ENCODE assay signal across 22 mouse cellular contexts in the genomic region with DNA sequence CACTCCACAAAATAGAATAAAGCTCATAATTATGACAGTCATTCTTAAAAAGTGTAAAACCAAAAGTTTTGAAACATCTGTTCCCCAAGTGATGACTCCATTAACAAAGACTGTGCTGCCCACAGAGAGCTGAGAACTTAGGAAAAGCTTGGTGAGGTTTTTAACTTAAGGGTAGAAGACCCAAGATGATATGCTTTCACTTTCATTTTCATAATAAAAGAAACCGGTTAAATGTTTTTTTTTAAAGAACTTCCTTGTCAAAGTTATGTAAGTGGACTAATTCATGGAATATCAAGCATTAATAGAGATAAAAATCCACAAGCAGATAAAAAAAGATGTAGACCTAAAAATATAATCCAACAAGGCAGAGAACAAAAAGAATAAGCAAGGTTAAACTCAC.
DNase-seq lines count a peak whose midpoint lies in the region; ATAC-seq and TF ChIP-seq lines count a peak whose summit lies in the region.
"Had no signal": no experiment of that assay in that cellular context is flagged by ENCODE, and none has a peak within 500 bp of the region (broad histone marks: within the 10 kb centered on the region; RNA-seq: fewer than 3 reads in every experiment).

No protein-coding gene starts in this region.

- no peaks in the 10 kb centered on the region for H3K36me3 ChIP-seq in liver, adult 2 months (ENCODE audit: control insufficient read depth, insufficient read depth, low read length)
- H3K36me3 ChIP-seq in liver, embryonic 11.5 days (ENCODE audit: control insufficient read depth, insufficient read depth, low read length), result no peaks in the 10 kb centered on the region
- H3K36me3 ChIP-seq in heart, adult 2 months (ENCODE audit: control insufficient read depth, insufficient read depth, low read length), result no peaks in the 10 kb centered on the region
- H3K36me3 ChIP-seq: forebrain, embryonic 10.5 days; heart, embryonic 15.5 days; hindbrain, embryonic 10.5 days; midbrain, embryonic 13.5 days had no signal

- H3K9me3 ChIP-seq in liver, embryonic 11.5 days (ENCODE audit: control insufficient read depth, low read length), result no peaks in the 10 kb centered on the region
- H3K9me3 ChIP-seq: forebrain, embryonic 10.5 days; heart, embryonic 15.5 days; hindbrain, embryonic 10.5 days; midbrain, embryonic 13.5 days had no signal

- TF ChIP-seq CTCF in liver, adult 2 months (IDR thresholded peaks at IDR 0.05; ENCODE audit: low read depth, low read length), result no peak
- no peak for TF ChIP-seq CTCF in heart, adult 2 months (IDR thresholded peaks at IDR 0.05)

- TF ChIP-seq POLR2A in liver, adult 2 months (IDR thresholded peaks at IDR 0.05; ENCODE audit: extremely low read depth, insufficient read depth, low read length), result no peak
- TF ChIP-seq POLR2A in heart, adult 2 months (IDR thresholded peaks at IDR 0.05; ENCODE audit: insufficient read depth, low read depth, low read length), result no peak

- no peak overlapping the region for H3K4me3 ChIP-seq in liver, adult 2 months (ENCODE audit: insufficient read depth, low read depth, low read length)
- H3K4me3 ChIP-seq in liver, embryonic 11.5 days (ENCODE audit: low read depth, low read length), result no peak overlapping the region
- H3K4me3 ChIP-seq in heart, adult 2 months, result no peak overlapping the region
- H3K4me3 ChIP-seq: forebrain, embryonic 10.5 days; gastrocnemius, adult 2 months; heart, embryonic 15.5 days; hindbrain, embryonic 10.5 days; midbrain, embryonic 13.5 days had no signal

- TF ChIP-seq EP300 in heart, adult 2 months (IDR thresholded peaks at IDR 0.05; ENCODE audit: insufficient read depth, low read depth, low read length), result no peak

- peak; percentile 4 for DNase-seq in liver, adult 2 months (ENCODE audit: extremely low read depth, low read depth, low spot score)
- no peak for DNase-seq in liver, embryonic 11.5 days (ENCODE audit: low spot score)
- DNase-seq in CD4-positive, CD25-positive, alpha-beta regulatory T cell, adult 2 months (ENCODE audit: low read depth, low spot score), result peak; percentile 19
- no peak for DNase-seq in right cerebral cortex, postnatal 14 days
- no peak for DNase-seq in heart, adult 2 months
- DNase-seq in cerebellum, adult 9-11 months, result no peak
- DNase-seq: cerebellum, postnatal 36 days; gastrocnemius, adult 2 months; heart, adult 18-20 months; kidney, adult 9 months; kidney, postnatal 36 days; left cerebral cortex, postnatal 4 days; liver; lung, embryonic 14.5 days; right cerebral cortex, postnatal 25 days had no signal

- intact Hi-C loops in heart, adult 2 months (cut with DNase I), result no loop called here

- no peaks in the 10 kb centered on the region for H3K27me3 ChIP-seq in liver, adult 2 months (ENCODE audit: control insufficient read depth, insufficient read depth, low read length)
- no peaks in the 10 kb centered on the region for H3K27me3 ChIP-seq in liver, embryonic 11.5 days (replicated peaks; ENCODE audit: control insufficient read depth, insufficient read depth, low read length)
- H3K27me3 ChIP-seq in heart, adult 2 months (ENCODE audit: control insufficient read depth, insufficient read depth, low read length), result no peaks in the 10 kb centered on the region
- H3K27me3 ChIP-seq: heart, embryonic 15.5 days; midbrain, embryonic 13.5 days had no signal

- H3K4me1 ChIP-seq in liver, adult 2 months (ENCODE audit: control insufficient read depth, insufficient read depth, low read length), result no peaks in the 10 kb centered on the region
- H3K4me1 ChIP-seq in liver, embryonic 11.5 days (replicated peaks; ENCODE audit: control insufficient read depth, insufficient read depth, low read length), result no peaks in the 10 kb centered on the region
- H3K4me1 ChIP-seq in heart, adult 2 months (ENCODE audit: control insufficient read depth, insufficient read depth, low read length), result no peaks in the 10 kb centered on the region
- H3K4me1 ChIP-seq: forebrain, embryonic 10.5 days; heart, embryonic 15.5 days; hindbrain, embryonic 10.5 days; midbrain, embryonic 13.5 days had no signal

- H3K79me2 ChIP-seq in liver, adult 2 months (ENCODE audit: control insufficient read depth, insufficient read depth, low read length), result no peaks in the 10 kb centered on the region
- no peaks in the 10 kb centered on the region for H3K79me2 ChIP-seq in heart, adult 2 months (replicated peaks; ENCODE audit: control insufficient read depth, insufficient read depth, low read length)

- 34% methylated on average over 1 of the region's 1 CpGs for WGBS in liver, adult 2 months
- 46% methylated on average over 1 of the region's 1 CpGs for WGBS in liver, embryonic 11.5 days
- WGBS in heart, adult 2 months, result 28% methylated on average over 1 of the region's 1 CpGs

- H3K27ac ChIP-seq in liver, adult 2 months (replicated peaks; ENCODE audit: insufficient read depth, low read depth, low read length), result no peak overlapping the region
- no peak overlapping the region for H3K27ac ChIP-seq in liver, embryonic 11.5 days (ENCODE audit: low read depth, low read length)
- no peak overlapping the region; the same call in 1 of the 2 replicates for H3K27ac ChIP-seq in heart, adult 2 months
- H3K27ac ChIP-seq: forebrain, embryonic 10.5 days; gastrocnemius, adult 2 months; heart, embryonic 15.5 days; hindbrain, embryonic 10.5 days; macrophage; midbrain, embryonic 13.5 days had no signal

- no peak overlapping the region for H3K9ac ChIP-seq in liver, adult 2 months (ENCODE audit: low read depth, low read length)
- no peak overlapping the region for H3K9ac ChIP-seq in liver, embryonic 11.5 days (ENCODE audit: low read depth, low read length)
- H3K9ac ChIP-seq in heart, adult 2 months (ENCODE audit: low read depth, low read length), result no peak overlapping the region
- H3K9ac ChIP-seq: heart, embryonic 15.5 days; lung, embryonic 14.5 days; midbrain, embryonic 13.5 days had no signal

- no peak overlapping the region for H3K4me2 ChIP-seq in liver, embryonic 11.5 days
- H3K4me2 ChIP-seq: heart, embryonic 15.5 days; lung, embryonic 14.5 days; midbrain, embryonic 13.5 days had no signal

- no peak for ATAC-seq in liver, embryonic 11.5 days (replicated peaks; ENCODE audit: low FRiP score)
- 0 out of 2 replicates have a peak, but pooled peaks have one; percentile 65 for ATAC-seq in common myeloid progenitor, adult 5-6 weeks (replicated peaks; ENCODE audit: low read depth, poor library complexity, severe bottlenecking)
- peak; percentile 47; the same call in 1 of the 2 replicates for ATAC-seq in megakaryocyte progenitor cell, adult 5-6 weeks (replicated peaks; ENCODE audit: poor library complexity)
- ATAC-seq: midbrain, embryonic 13.5 days had no signal

Comparison
In these comparisons a context has a peak if more than half of its experiments do, and no peak if none do; other contexts are left out.
1. DNase-seq: peak in liver, adult 2 months (single experiment) and CD4-positive, CD25-positive, alpha-beta regulatory T cell, adult 2 months (single experiment); none in liver, embryonic 11.5 days (single experiment), right cerebral cortex, postnatal 14 days (single experiment), heart, adult 2 months (0 of 2) and cerebellum, adult 9-11 months (single experiment).